Comparison of ENCODE assay signal across 15 mouse cellular contexts in genomic region chr5:135641028-135641427, GRCm38 (mm10).
"Had no signal": no experiment of that assay in that cellular context is flagged by ENCODE, and none has a peak within 500 bp of the region (broad histone marks: within the 10 kb centered on the region; RNA-seq: fewer than 3 reads in every experiment).

No protein-coding gene starts in this region.

- H3K27me3 ChIP-seq: lung, embryonic 15.5 days; midbrain, embryonic 13.5 days; midbrain, embryonic 15.5 days; neural tube, embryonic 12.5 days; stomach, embryonic 15.5 days had no signal

- H3K4me1 ChIP-seq: lung, embryonic 15.5 days; midbrain, embryonic 13.5 days; neural tube, embryonic 12.5 days had no signal

- H3K9me3 ChIP-seq: lung, embryonic 15.5 days; megakaryocyte, embryonic 14.5 days; midbrain, embryonic 13.5 days; midbrain, embryonic 15.5 days; neural tube, embryonic 12.5 days; stomach, embryonic 15.5 days had no signal

- DNase-seq: lung, adult 2 months; lung, postnatal 14 days; right cerebral cortex, postnatal 14 days; thymus, adult 2 months; thymus, postnatal 25 days; thymus, postnatal 4 days had no signal

- ATAC-seq: lung, postnatal 0 days; midbrain, embryonic 13.5 days; midbrain, embryonic 15.5 days had no signal

- H3K9ac ChIP-seq: lung, embryonic 15.5 days; midbrain, embryonic 13.5 days; midbrain, embryonic 15.5 days; neural tube, embryonic 12.5 days; stomach, embryonic 15.5 days had no signal

- H3K4me2 ChIP-seq: lung, embryonic 15.5 days; midbrain, embryonic 11.5 days; midbrain, embryonic 13.5 days; midbrain, embryonic 15.5 days; neural tube, embryonic 12.5 days; stomach, embryonic 15.5 days had no signal

- H3K27ac ChIP-seq: lung, embryonic 15.5 days; macrophage; midbrain, embryonic 13.5 days; midbrain, embryonic 15.5 days; neural tube, embryonic 12.5 days had no signal

- H3K4me3 ChIP-seq: lung, embryonic 15.5 days; midbrain, embryonic 13.5 days; midbrain, embryonic 15.5 days; neural tube, embryonic 12.5 days; stomach, embryonic 15.5 days had no signal
